Mouse (Mus musculus) layer of hippocampus, postnatal 25 days (tissue): ENCODE results near the gene Nckap5. TPM values are rescaled to one million over a fixed set of nuclear protein-coding genes. Genes with fewer than 3 reads are reported as not detected.
A peak's percentile ranks its signal among the peaks of the same experiment; 100 is the strongest.
"Not testable (repeated sequence)": the region's sequence is repeated elsewhere in the genome, so short reads cannot be mapped to it uniquely, and the experiment has no call there.

ENCODE experiments used
- DNase-seq, 2 experiments: peaks; one replicate each; pipeline ENCODE4 v3.0.0; 2022; ENCODE audit warnings: mixed read lengths in 2 of 2, low spot score in 1 of 2; ENCODE audit errors: extremely low spot score in 1 of 2
- total RNA-seq, 2 experiments: library from RNA; stranded (reverse); gene quantifications; 2 replicates each; pipeline ENCODE4 v1.2.3; 2021

Gene Nckap5
- 10 to 100 TPM in 1 of 2 experiments, 1 to 10 TPM in 1; 9.1 to 13.8 TPM for total RNA-seq

GRCm38 (mm10) chr1:126830031-126830927, at the start of gene Nckap5:
Gene Nckap5 (minus strand): TSS chr1:126830799.
- DNase-seq, result peak; percentile 40 to 82

GRCm38 (mm10) chr1:126877495-126877894, 46.9 kb upstream of the Nckap5 start:
- no peak for DNase-seq

GRCm38 (mm10) chr1:126868372-126868771, 37.8 kb upstream of the Nckap5 start:
- no peak for DNase-seq

- DNase-seq, result no peak
These were observed 37.3 kb upstream of the Nckap5 start for GRCm38 (mm10) chr1:126867912-126868311.

- peak; percentile 9 to 11 for DNase-seq
These were observed 35.0 kb upstream of the Nckap5 start for GRCm38 (mm10) chr1:126865591-126866086.

GRCm38 (mm10) chr1:126861816-126862215, 31.2 kb upstream of the Nckap5 start:
- DNase-seq, result no peak

- no peak for DNase-seq
These were observed 29.9 kb upstream of the Nckap5 start for GRCm38 (mm10) chr1:126860537-126860936.

GRCm38 (mm10) chr1:126849481-126849880, 18.9 kb upstream of the Nckap5 start:
- DNase-seq, result no peak

- no peak for DNase-seq
These were observed 15.7 kb upstream of the Nckap5 start for GRCm38 (mm10) chr1:126846317-126846716.

- DNase-seq, result no peak
These were observed 2.3 kb upstream of the Nckap5 start for GRCm38 (mm10) chr1:126832885-126833284.

- DNase-seq, result no peak
These were observed 1.6 kb downstream of the Nckap5 start for GRCm38 (mm10) chr1:126829031-126829430.

- no peak for DNase-seq
These were observed 5.8 kb downstream of the Nckap5 start for GRCm38 (mm10) chr1:126824841-126825240.

GRCm38 (mm10) chr1:126822246-126822645, 8.4 kb downstream of the Nckap5 start:
- DNase-seq, result no peak

- no peak for DNase-seq
These were observed 13.1 kb downstream of the Nckap5 start for GRCm38 (mm10) chr1:126817381-126818034.

GRCm38 (mm10) chr1:126806994-126807611, 23.5 kb downstream of the Nckap5 start:
- no peak for DNase-seq

- DNase-seq, result no peak
These were observed 24.1 kb downstream of the Nckap5 start for GRCm38 (mm10) chr1:126806548-126806947.

GRCm38 (mm10) chr1:126802405-126802804, 28.2 kb downstream of the Nckap5 start:
- DNase-seq, result no peak

GRCm38 (mm10) chr1:126801706-126802105, 28.9 kb downstream of the Nckap5 start:
- DNase-seq, result no peak

- no peak for DNase-seq
These were observed 31.2 kb downstream of the Nckap5 start for GRCm38 (mm10) chr1:126799379-126799798.

GRCm38 (mm10) chr1:126780354-126780941, 50.2 kb downstream of the Nckap5 start:
- not testable (repeated sequence) for DNase-seq
